Mouse (Mus musculus) limb, embryonic 13.5 days (tissue): Measurements from ENCODE around the gene Gm7879. TPM values are rescaled to one million over a fixed set of nuclear protein-coding genes. Genes with fewer than 3 reads are reported as not detected.

Source experiments
- ATAC-seq: fragments of 200-750 bp; cut with Nextera tagmentation; 2 replicates; pipeline ENCODE4 v1.8.0; 2017; ENCODE audit warnings: low read depth, moderate number of reproducible peaks, moderate TSS enrichment; ENCODE audit not compliant: low FRiP score
- H3K27ac ChIP-seq: fragments of 300-500 bp; sonication (generic); 2 replicates; pipeline ENCODE4 v1.5.1; 2015; ENCODE audit warnings: inconsistent platforms, mild to moderate bottlenecking, moderate library complexity
- H3K27me3 ChIP-seq: fragments of 300-500 bp; sonication (generic); 2 replicates; pipeline ENCODE4 v1.6.1; 2015; ENCODE audit warnings: mild to moderate bottlenecking, inconsistent platforms
- H3K36me3 ChIP-seq: fragments of 300-500 bp; sonication (generic); 2 replicates; pipeline ENCODE4 v1.6.1; 2015; ENCODE audit warnings: inconsistent platforms, mild to moderate bottlenecking, moderate library complexity
- H3K4me1 ChIP-seq: fragments of 300-500 bp; sonication (generic); 2 replicates; pipeline ENCODE4 v1.6.1; 2015; ENCODE audit warnings: inconsistent platforms
- H3K4me2 ChIP-seq: fragments of 300-500 bp; sonication (generic); replicated peaks from 2 replicates; pipeline ENCODE4 v1.6.1; 2015; ENCODE audit warnings: inconsistent platforms, mild to moderate bottlenecking, moderate library complexity
- H3K4me3 ChIP-seq: fragments of 300-500 bp; sonication (generic); 2 replicates; pipeline ENCODE4 v1.5.1; 2015; ENCODE audit warnings: moderate library complexity, mild to moderate bottlenecking, inconsistent platforms
- H3K9ac ChIP-seq: fragments of 300-500 bp; sonication (generic); 2 replicates; pipeline ENCODE4 v1.6.1; 2015; ENCODE audit warnings: mild to moderate bottlenecking, inconsistent platforms
- H3K9me3 ChIP-seq: fragments of 300-500 bp; sonication (generic); 2 replicates; pipeline ENCODE4 v1.6.1; 2016; ENCODE audit warnings: inconsistent platforms
- WGBS: fragments of 180-500 bp; shearing (Covaris S2); methylation state at CpG from one replicate; pipeline ENCODE4 v1.1.7; 2015; 5-methylcytosine and 5-hydroxymethylcytosine counted together
- polyA plus RNA-seq: library from polyadenylated mRNA; unstranded; fragments of >200 nt; fragmentation: Nextera tagmentation; extraction: Ambion mirVana; gene quantifications from 2 replicates; pipeline ENCODE4 v1.2.1, GENCODE M21; 2015

Gene Gm7879
- polyA plus RNA-seq, 1 experiment from 2014 or later: 0.57 TPM

DNA sequence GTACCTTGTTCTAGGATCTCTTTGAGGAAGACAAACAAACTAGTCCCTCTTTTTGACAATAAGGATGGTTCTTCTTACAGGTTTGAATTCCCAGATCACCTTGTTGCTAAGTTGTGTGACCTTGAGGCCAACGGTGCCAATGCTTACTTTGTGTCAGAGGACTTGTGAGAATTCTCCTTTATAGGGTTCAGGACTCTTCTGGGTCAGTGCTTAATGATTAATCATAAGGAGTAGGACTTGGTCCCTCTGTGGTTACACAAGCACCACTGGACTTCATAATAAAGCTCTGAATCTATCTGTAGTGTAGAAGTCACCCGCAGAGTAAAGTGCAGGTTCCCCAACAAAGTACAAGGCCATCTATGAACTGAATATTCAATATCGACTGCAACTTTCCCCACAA is 8.3 kb upstream of the Gm7879 start:
- Histone ChIP-seq H3K27ac (no peak overlapping the region), H3K9ac (no peak overlapping the region), H3K4me3 (no peak overlapping the region), H3K4me2 (no peak overlapping the region), H3K27me3 (no peaks in the 10 kb centered on the region), H3K36me3 (no peaks in the 10 kb centered on the region), H3K4me1 (no peaks in the 10 kb centered on the region), H3K9me3 (no peaks in the 10 kb centered on the region)
- WGBS: 93% methylated on average over 3 of the region's 3 CpGs
- no peak for ATAC-seq

DNA sequence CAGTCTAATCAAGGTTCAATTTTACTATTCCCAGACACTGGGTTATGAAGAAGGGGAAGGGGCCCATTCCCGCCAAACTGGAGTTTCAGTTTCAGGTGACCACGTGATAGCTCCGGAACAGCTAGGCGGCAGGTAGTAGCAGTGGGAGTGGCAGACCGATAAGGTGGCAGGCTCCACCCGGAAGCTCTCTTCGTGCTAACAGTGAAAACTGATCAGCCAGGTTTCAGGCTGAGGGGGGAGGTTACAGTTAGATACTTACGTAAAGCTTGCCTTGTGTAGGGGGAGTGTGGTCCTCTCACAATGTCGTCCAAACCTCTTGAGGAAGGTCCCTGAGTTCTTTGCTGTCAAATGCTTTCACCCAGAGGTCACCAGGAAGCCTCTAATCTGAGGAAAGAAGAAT is 3.7 kb upstream of the Gm7879 start:
- H3K27me3 ChIP-seq: no peaks in the 10 kb centered on the region
- no peak overlapping the region for H3K4me2 ChIP-seq
- no peak overlapping the region for H3K4me3 ChIP-seq
- no peaks in the 10 kb centered on the region for H3K4me1 ChIP-seq
- H3K36me3 ChIP-seq: no peaks in the 10 kb centered on the region
- no peak overlapping the region for H3K27ac ChIP-seq
- ATAC-seq: no peak
- 57% methylated on average over 9 of the region's 9 CpGs for WGBS
- no peak overlapping the region for H3K9ac ChIP-seq
- no peaks in the 10 kb centered on the region for H3K9me3 ChIP-seq

DNA sequence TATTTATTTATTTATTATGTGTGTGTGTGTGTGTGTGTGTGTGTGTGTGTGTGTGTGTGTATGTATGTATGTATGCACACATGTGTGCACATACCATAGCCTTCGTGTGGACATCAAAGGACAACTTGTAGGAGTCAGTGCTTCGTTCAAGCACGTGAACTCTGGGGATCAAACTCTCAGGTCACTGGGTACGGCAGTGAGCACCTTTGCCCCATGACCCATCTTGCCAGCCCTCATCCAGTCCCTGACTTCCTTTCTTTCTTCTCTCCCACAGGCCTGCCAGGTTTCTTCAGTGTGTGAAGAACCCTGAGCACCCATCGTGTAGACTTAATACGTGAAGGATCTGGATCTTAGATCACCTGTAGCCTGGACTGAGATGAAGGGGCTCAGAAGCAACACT is 2.9 kb upstream of the Gm7879 start:
- Histone ChIP-seq H3K4me1 (no peaks in the 10 kb centered on the region), H3K9ac (no peak overlapping the region), H3K27me3 (no peaks in the 10 kb centered on the region), H3K27ac (no peak overlapping the region), H3K4me3 (no peak overlapping the region), H3K9me3 (no peaks in the 10 kb centered on the region), H3K4me2 (no peak overlapping the region), H3K36me3 (no peaks in the 10 kb centered on the region)
- 92% methylated on average over 6 of the region's 6 CpGs for WGBS
- ATAC-seq: no peak

DNA sequence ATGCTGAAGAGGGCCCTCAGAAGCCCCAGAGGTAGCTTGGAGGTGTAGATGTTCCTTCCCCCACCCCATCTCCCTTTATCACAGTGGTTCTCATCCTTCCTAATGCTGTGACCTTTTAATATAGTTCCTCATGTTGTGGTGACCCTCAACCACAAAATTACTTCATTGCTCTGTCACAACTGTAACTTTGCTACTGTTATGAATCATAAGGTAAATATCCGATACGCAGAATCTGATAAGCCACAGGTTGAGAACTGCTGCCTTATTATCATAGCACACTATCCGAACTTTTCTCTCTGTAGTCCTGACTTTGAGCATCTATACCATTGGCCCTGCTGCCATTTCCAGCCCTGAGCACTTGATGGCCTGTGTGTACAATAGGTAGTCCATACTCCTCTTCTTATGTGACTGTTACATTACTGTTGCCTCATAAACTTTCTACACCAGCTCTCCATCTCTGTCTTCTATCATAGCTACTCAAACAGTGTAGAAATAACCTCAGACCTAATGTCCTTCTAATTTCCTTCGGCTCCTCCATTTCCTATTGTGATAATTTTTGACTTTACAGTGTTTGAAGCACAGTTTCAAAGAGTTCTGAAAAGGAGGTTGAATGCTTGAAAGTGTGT is 2.4 kb downstream of the Gm7879 start:
- Histone ChIP-seq H3K4me1 (no peaks in the 10 kb centered on the region), H3K4me3 (no peak overlapping the region)
- 89% methylated on average over 4 of the region's 4 CpGs for WGBS

DNA sequence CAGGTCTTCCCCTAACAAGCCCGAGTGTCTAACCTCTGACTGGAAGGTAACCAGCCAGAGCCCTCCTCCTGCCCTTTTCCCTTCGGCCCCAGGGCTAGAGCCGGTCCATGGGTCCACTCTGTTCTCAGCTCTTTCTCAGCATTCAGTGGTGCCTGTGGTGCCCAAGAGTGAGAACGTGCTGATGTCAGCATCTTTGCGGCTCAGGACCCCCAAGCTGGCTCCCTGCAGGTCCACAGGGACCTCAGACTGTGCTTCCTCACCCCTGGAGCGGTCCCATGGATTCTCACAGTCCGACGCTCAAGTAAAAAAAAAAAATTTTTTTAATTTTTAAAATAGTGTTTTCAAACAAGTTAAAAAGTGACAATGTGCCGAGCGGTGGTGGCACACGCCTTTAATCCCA is 8.9 kb downstream of the Gm7879 start:
- no peak for ATAC-seq
- Histone ChIP-seq H3K9ac (no peak overlapping the region), H3K27me3 (no peaks in the 10 kb centered on the region), H3K4me3 (no peak overlapping the region), H3K27ac (no peak overlapping the region), H3K4me1 (no peaks in the 10 kb centered on the region), H3K4me2 (no peak overlapping the region), H3K36me3 (no peaks in the 10 kb centered on the region), H3K9me3 (no peaks in the 10 kb centered on the region)
- 89% methylated on average over 11 of the region's 11 CpGs for WGBS

More for the DNA sequence above, 2.4 kb downstream of the Gm7879 start:
- Histone ChIP-seq H3K9ac (no peak overlapping the region), H3K36me3 (no peaks in the 10 kb centered on the region), H3K9me3 (no peaks in the 10 kb centered on the region), H3K27ac (no peak overlapping the region), H3K27me3 (no peaks in the 10 kb centered on the region), H3K4me2 (no peak overlapping the region)
- ATAC-seq: no peak

DNA sequence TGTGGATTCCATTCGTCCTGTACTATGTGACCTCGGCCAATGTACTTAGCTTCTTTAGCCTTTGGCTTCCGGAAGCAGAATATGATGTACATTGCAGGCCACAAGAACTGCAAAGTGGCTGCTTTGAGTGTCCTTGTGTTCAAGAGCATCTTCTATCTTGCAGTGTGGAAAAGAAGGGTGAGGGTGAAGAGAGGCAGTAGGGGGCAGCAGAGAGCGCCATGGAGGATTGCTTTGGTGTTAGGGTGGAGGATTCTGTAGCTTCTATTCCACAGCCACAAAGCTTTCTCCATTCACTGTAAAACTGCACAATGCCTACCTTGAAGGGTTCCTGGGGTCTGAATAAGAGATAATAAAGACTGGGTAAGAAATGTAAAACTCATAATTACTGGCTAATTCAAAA is 11.0 kb downstream of the Gm7879 start:
- ATAC-seq: no peak
- Histone ChIP-seq H3K4me2 (no peak overlapping the region), H3K9me3 (no peaks in the 10 kb centered on the region), H3K27me3 (no peaks in the 10 kb centered on the region), H3K4me3 (no peak overlapping the region), H3K9ac (no peak overlapping the region), H3K4me1 (no peaks in the 10 kb centered on the region), H3K36me3 (no peaks in the 10 kb centered on the region), H3K27ac (no peak overlapping the region)
- WGBS: 38% methylated on average over 4 of the region's 4 CpGs

DNA sequence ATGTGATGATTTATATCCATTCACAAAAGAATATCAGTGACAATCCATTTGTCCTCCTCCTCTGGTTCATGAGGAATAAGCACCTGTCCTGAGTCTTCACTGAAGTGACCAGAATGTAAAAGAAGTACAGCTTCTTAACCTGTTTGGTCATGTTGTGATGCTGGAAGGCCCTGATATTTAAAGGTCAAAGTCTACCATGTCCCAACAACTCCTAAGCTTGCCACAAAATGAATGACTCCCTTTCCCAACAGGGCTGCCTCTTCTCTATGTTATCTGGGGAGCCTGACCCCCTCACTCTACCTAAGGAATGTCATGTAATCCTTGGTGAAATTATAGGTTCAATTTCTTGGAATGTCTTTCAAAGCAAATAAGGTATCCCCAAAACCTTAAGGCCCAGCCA is 14.8 kb downstream of the Gm7879 start:
- Histone ChIP-seq H3K9me3 (no peaks in the 10 kb centered on the region), H3K4me1 (no peaks in the 10 kb centered on the region), H3K4me3 (no peak overlapping the region), H3K27ac (no peak overlapping the region), H3K36me3 (no peaks in the 10 kb centered on the region), H3K4me2 (no peak overlapping the region), H3K9ac (no peak overlapping the region), H3K27me3 (no peaks in the 10 kb centered on the region)
- ATAC-seq: no peak

DNA sequence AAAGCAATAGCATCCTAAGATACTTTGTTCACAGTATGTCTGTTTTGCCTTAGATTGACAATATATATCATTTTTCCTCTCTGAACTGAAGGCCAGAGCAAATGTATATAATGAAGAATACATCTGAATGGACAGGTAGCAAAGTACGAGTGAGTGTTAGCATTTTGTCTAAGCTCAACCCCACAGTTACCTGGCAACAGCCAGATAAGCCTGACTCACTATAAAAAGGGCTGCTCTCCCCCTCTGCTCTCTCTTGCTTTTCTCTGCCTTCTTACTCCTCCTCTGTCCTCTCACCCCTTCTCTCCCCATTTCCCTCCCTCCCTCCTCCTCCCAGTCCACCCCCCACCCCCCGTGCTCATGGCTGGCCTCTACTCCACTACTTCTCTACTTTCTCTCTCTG is 20.3 kb downstream of the Gm7879 start:
- ATAC-seq: no peak
- Histone ChIP-seq H3K27me3 (no peaks in the 10 kb centered on the region), H3K9me3 (no peaks in the 10 kb centered on the region), H3K9ac (no peak overlapping the region), H3K4me3 (no peak overlapping the region), H3K4me2 (no peak overlapping the region), H3K36me3 (no peaks in the 10 kb centered on the region), H3K4me1 (no peaks in the 10 kb centered on the region), H3K27ac (no peak overlapping the region)
- WGBS: 61% methylated on average over 2 of the region's 2 CpGs

DNA sequence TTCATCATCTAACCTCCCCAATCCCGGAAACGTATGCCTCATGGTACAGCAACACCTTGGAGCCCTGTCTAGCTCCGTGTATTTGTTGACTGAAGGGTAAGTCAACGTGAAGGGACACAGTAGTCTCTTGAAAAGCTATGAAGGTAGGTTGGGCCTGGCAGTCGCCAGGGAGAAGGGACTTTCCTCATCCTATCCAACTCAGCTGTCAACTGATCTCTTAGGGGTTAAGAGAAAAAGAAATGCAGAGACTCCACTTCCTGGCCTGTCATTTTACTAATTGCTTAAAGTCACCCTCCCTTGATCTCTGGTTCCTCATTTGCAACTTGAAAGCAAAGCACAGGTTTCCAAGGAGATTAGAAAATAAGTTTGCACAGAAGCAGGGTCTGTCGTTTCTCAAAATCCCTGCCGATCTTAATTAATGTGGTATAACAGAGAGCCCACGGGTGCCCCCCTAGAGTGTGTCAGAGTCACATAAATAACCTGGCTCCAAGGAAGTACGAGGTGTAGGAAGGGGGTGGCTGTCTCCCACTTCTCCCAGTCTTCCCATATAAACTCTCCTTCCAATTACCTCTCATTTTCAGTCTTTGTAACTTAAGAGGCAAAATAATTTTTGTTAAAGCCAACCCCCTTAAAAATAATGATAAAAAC is 34.5 kb downstream of the Gm7879 start:
- Histone ChIP-seq H3K4me2 (peak overlapping the region; percentile 72), H3K27ac (peak overlapping the region; percentile 6; the same call in 1 of the 2 replicates), H3K9me3 (no peaks in the 10 kb centered on the region), H3K27me3 (no peaks in the 10 kb centered on the region), H3K4me1 (peaks cover 24% of the 10 kb centered on the region), H3K4me3 (peak overlapping the region; percentile 36; the same call in 1 of the 2 replicates), H3K36me3 (no peaks in the 10 kb centered on the region), H3K9ac (no peak overlapping the region)
- WGBS: 19% methylated on average over 9 of the region's 9 CpGs
- no peak for ATAC-seq

DNA sequence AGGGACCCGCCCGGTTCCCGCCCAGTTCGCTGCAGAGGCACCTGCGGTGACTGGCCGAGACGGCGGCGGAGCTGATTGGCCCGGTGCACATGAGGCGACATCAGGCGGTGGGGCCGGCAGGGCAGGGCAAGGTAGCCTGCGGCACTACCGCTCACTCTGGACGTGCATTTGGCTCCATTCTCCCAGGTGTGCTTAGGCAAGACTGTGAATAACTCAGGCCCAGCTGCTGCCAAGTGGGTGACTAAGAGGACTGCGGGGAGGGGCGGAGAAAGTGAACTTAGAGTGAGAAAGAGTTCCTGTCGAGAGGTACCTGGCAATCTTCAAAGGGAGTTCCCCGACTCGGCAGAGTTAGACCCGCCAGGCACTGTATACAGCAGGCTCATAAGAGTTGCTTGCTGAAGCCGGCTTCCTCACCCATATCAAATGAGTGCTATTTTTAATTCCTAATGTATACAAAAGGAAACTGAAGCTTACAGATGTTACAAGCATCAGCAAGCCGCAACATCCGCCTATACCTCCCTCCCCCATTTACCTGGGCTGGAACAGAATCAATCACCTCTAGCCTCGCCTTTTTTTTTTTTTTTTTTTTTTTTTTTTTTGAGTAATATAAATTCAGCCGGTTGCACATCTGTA is 35.3 kb downstream of the Gm7879 start:
- 0 out of 2 replicates have a peak overlapping the region, but pooled peaks have one; percentile 1 for H3K27ac ChIP-seq
- H3K4me3 ChIP-seq: peak overlapping the region; percentile 36
- no peaks in the 10 kb centered on the region for H3K27me3 ChIP-seq
- H3K4me1 ChIP-seq: peaks cover 24% of the 10 kb centered on the region
- ATAC-seq: peak; percentile 89
- H3K9me3 ChIP-seq: no peaks in the 10 kb centered on the region
- WGBS: under 1% methylated on average over 27 of the region's 27 CpGs
- 0 out of 2 replicates have a peak overlapping the region, but pooled peaks have one; percentile 26 for H3K9ac ChIP-seq
- H3K36me3 ChIP-seq: no peaks in the 10 kb centered on the region
- peak overlapping the region; percentile 72 for H3K4me2 ChIP-seq

DNA sequence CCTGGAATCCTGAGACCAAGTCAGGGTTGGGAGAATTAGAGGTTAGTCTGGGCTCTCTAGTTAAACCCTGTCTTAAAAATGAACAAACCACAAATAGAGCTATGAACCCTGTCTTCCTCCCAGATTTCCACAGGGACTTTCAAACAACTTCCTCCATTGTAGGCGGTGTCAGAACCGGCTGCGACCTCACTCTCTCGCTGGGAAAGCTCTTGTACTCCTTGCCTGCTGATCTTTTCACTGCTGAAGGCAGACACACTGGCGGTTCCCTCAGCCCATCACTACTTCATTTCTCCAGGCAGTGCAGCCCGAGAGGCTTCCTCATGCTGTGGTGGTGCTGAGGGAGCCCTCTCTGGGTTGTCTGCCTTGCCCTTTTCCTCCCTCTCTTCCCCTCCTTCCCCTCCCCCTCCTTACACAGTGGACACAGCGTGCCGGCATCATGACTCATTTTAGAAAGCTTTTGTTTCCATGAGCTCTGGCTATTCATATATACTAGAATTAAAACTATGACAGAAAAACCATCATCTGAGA is 35.9 kb downstream of the Gm7879 start:
- Histone ChIP-seq H3K36me3 (no peaks in the 10 kb centered on the region), H3K4me3 (peak overlapping the region; percentile 36), H3K4me1 (peaks cover 24% of the 10 kb centered on the region), H3K27ac (peak overlapping the region; percentile 61; the same call in 1 of the 2 replicates), H3K4me2 (peak overlapping the region; percentile 72), H3K9ac (no peak overlapping the region), H3K9me3 (no peaks in the 10 kb centered on the region), H3K27me3 (no peaks in the 10 kb centered on the region)
- WGBS: 4% methylated on average over 8 of the region's 8 CpGs
- peak; percentile 24; the same call in 1 of the 2 replicates for ATAC-seq

DNA sequence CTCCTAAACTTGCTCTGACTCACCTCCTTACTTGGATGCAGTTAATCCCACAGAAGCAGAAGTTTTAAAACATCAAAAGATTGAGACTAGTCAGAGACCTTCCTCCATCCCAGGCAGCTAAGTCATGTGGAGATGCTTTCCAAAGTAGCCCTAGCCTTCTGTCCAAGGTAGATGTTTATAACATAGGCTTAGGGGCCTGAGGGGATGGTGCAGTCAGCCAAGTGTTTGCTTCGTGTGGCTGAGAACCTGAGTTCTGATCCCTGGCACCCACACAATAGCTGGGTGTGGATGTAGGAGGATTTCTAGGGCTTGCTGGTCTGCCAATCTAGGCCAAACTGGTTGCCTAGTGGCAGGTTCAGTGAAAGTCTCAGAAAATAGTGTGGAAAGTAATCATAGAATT is 40.3 kb downstream of the Gm7879 start:
- H3K4me1 ChIP-seq: peaks cover 12% of the 10 kb centered on the region
- no peaks in the 10 kb centered on the region for H3K9me3 ChIP-seq
- no peak overlapping the region for H3K4me2 ChIP-seq
- no peaks in the 10 kb centered on the region for H3K27me3 ChIP-seq
- 68% methylated on average over 1 of the region's 1 CpGs for WGBS
- H3K27ac ChIP-seq: no peak overlapping the region
- H3K4me3 ChIP-seq: no peak overlapping the region
- H3K36me3 ChIP-seq: no peaks in the 10 kb centered on the region
- ATAC-seq: no peak
- no peak overlapping the region for H3K9ac ChIP-seq
